Mouse (Mus musculus): ENCODE measurements at regions not wholly inside any gene's neighbourhood (a gene's known extent, or its start where the extent isn't known, plus 50 kb on each side); places are given as distances from the start of the nearest gene placed in this dataset.

GRCm38 (mm10) chrX:60833456-60833855, 59.8 kb downstream of the Sox3 start:
- DNase-seq (ENCODE audit: low spot score) = no peak

GRCm38 (mm10) chrX:60831330-60832027, 61.8 kb downstream of the Sox3 start:
- DNase-seq (ENCODE audit: low spot score) = no peak

GRCm38 (mm10) chrX:60825181-60826080, 67.8 kb downstream of the Sox3 start:
- DNase-seq (ENCODE audit: low spot score) = peak; percentile 65

GRCm38 (mm10) chrX:60798567-60798966, 94.7 kb downstream of the Sox3 start:
- no peak for DNase-seq (ENCODE audit: low spot score)

- no peak for DNase-seq (ENCODE audit: low spot score)
Measured at GRCm38 (mm10) chrX:60780766-60781165, 112.5 kb downstream of the Sox3 start.

GRCm38 (mm10) chrX:60780161-60780560, 113.1 kb downstream of the Sox3 start:
- peak; percentile 38 for DNase-seq (ENCODE audit: low spot score)

GRCm38 (mm10) chrX:60773645-60774044, 119.6 kb downstream of the Sox3 start:
- DNase-seq (ENCODE audit: low spot score) = no peak

- DNase-seq (ENCODE audit: low spot score) = no peak
Measured at GRCm38 (mm10) chrX:60772439-60772838, 120.8 kb downstream of the Sox3 start.

GRCm38 (mm10) chrX:60750456-60750855, 142.8 kb downstream of the Sox3 start:
- DNase-seq (ENCODE audit: low spot score) = no peak

- DNase-seq (ENCODE audit: low spot score) = no peak
Measured at GRCm38 (mm10) chrX:60743971-60744370, 149.3 kb downstream of the Sox3 start.

GRCm38 (mm10) chrX:60743020-60743707, 150.1 kb downstream of the Sox3 start:
- DNase-seq (ENCODE audit: low spot score) = no peak

GRCm38 (mm10) chrX:60719428-60720151, 127.1 kb upstream of the Atp11c start:
- no peak for DNase-seq (ENCODE audit: low spot score)

- no peak for DNase-seq (ENCODE audit: low spot score)
Measured at GRCm38 (mm10) chrX:60718794-60719193, 126.3 kb upstream of the Atp11c start.

- DNase-seq (ENCODE audit: low spot score) = no peak
Measured at GRCm38 (mm10) chrX:60718156-60718769, 125.8 kb upstream of the Atp11c start.

- no peak for DNase-seq (ENCODE audit: low spot score)
Measured at GRCm38 (mm10) chrX:60681036-60681706, 88.7 kb upstream of the Atp11c start.

- no peak for DNase-seq (ENCODE audit: low spot score)
Measured at GRCm38 (mm10) chrX:60644726-60645318, 52.3 kb upstream of the Atp11c start.
